Mouse (Mus musculus) gastrocnemius, postnatal 14 days (tissue): Measurements from ENCODE around the gene Rybp. TPM values are rescaled to one million over a fixed set of nuclear protein-coding genes. Genes with fewer than 3 reads are reported as not detected.
A peak's percentile ranks its signal among the peaks of the same experiment; 100 is the strongest.

Experiments
- DNase-seq: peaks from one replicate; pipeline ENCODE4 v3.0.0; 2021; ENCODE audit warnings: mixed read lengths
- intact Hi-C: fragments of 180-260 bp; cut with DNase I; formaldehyde crosslinking; loops from one replicate; pipeline ENCODE4 v1.15.1; 2025; ENCODE audit warnings: low total_unique reads
- long read RNA-seq, 2 experiments: library from polyadenylated mRNA; stranded (forward); transcript quantifications; one replicate each; pipeline ENCODE4 v2.0.0; 2021
- total RNA-seq, 2 experiments: library from RNA; stranded (reverse); gene quantifications; 2 replicates each; pipeline ENCODE4 v1.2.3; 2021

Gene Rybp
- total RNA-seq: 1 to 10 TPM; 7.0 to 8.0 TPM
- long read RNA-seq, experiment 1: 0 reads
- long read RNA-seq, experiment 2, partial matches to known transcripts: 0 of 1 reads
- long read RNA-seq, experiment 2, other reads (novel, unspliced or antisense): 1 of 1 reads

- DNase-seq: peak; percentile 95
- intact Hi-C loops: no loop called here
These were observed at the start of gene Rybp for GRCm38 (mm10) chr6:100287334-100288015. Rybp (minus strand) TSS chr6:100287485.

DNA sequence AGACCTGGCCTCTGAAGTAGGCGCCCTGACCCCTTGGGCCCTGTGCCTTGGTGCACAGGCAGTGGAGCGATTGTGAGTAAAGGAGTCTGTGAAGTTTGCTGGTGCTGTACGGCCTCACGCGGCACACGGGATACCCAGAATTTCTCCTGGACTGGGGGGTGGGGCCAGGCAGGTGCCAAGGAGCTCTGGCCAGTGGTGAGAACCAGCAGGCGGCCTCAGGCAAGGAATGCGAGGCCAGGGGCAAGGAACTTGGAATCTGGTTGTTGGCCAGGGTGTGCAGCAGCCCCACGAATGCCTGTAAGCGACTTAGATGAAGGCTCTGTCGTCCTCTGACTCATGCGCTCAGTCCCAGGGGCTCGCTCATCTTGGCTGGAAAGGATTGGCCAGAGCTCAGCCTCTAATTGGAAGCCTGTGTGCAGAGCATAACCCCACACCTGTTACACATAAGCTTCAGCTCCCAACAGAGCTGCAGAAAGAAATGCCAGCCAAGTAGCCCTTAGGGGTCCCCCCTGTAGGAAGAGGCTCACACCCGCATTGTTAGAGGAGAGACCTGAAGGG is 49.4 kb upstream of the Rybp start:
- intact Hi-C loops: no loop called here
- peak; percentile 44 for DNase-seq

DNA sequence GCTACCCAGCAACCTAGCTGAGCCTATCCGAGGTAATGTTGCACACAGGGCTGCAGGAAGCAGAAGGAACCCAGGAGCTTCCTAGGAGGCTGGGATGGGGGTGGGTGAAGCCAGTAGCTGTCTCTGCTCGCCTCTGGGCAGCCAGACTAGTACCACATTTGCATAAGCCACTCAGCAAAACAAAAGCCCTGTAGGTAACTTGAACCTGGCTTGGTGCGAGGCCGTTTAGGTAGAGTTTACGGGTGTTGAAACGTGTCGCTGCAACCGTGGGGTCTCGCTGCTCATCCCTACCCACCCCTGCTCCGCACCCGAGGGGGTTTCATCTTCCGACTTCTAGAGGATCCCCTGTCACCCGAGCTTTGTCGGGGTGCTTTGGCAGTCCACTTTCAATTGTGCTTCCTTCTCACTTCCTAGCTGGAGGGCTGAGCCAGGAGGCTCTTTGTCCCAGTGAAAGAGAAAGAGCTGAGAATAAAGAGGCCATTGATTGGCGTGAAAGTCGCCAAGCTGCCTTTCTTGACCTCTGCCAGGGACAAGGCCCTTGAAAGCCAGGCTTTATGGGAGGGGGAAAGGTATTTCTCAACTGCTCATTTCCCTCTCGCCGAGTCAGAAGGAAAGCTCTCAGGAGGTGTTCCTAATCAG is 48.3 kb upstream of the Rybp start:
- intact Hi-C loops: no loop called here
- no peak for DNase-seq

DNA sequence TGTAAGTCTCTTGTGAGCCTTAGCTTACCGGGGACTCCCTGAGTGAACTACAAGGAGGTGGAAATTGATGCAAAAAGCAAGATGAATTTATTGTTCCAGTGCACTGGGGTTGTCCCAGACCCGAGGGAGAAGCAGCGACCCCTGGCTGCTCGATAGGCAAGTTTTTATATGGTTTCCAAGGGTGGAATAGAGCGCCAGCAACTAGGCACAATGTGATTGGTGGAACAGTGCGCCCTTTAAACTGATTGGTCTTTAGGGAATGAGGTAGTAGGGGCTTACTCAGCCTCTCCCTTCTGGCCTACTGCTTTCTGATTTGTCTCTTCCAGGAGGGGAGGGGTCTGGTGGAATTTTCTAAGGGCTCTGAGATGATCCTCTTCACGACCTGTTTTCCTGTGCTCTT is 46.5 kb upstream of the Rybp start:
- DNase-seq: no peak
- intact Hi-C loops: no loop called here

- DNase-seq: no peak
- intact Hi-C loops: no loop called here
These were observed 45.2 kb upstream of the Rybp start for GRCm38 (mm10) chr6:100332479-100332878.

GRCm38 (mm10) chr6:100331582-100331981 is 44.3 kb upstream of the Rybp start:
- intact Hi-C loops: no loop called here
- DNase-seq: no peak

- DNase-seq: no peak
- intact Hi-C loops: no loop called here
These were observed 43.8 kb upstream of the Rybp start for GRCm38 (mm10) chr6:100331055-100331454.

GRCm38 (mm10) chr6:100329542-100329941 is 42.3 kb upstream of the Rybp start:
- DNase-seq: no peak
- intact Hi-C loops: no loop called here

GRCm38 (mm10) chr6:100327050-100327449 is 39.8 kb upstream of the Rybp start:
- intact Hi-C loops: no loop called here
- DNase-seq: peak; percentile 84

DNA sequence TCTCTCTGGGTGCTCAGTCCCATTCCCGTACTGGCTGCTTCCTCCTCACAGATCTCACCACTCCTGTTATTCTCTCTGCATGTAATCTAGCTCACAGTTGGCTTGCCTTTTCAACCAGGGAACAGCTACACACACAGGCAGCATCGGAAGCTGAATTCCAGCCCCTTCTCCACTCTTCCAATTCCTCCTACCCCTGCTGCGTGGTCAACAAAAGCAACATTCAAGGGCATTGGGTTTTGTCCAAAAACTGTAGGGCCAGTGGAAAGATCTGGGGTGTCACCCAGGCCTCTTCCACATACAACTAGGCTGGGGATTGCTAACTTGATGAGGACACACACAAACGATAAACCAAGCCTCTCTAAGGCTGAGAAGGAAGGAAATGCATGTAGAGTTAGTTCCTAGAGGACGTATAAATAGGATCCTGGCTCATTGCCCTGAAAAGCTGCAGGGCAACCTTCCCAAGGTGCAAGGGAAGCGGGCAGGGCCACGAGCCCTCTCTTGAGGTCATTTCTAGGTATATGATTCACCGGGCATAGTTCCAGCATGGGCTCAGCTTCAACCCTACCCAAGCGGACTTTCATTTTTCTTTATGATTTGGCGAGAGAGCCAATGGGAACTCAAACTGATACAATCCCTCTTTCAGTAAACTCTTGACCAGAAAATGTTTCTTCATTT is 36.6 kb upstream of the Rybp start:
- intact Hi-C loops: no loop called here
- DNase-seq: no peak

- no peak for DNase-seq
- intact Hi-C loops: no loop called here
These were observed 35.3 kb upstream of the Rybp start for GRCm38 (mm10) chr6:100322561-100322960.

GRCm38 (mm10) chr6:100322145-100322544 is 34.9 kb upstream of the Rybp start:
- intact Hi-C loops: no loop called here
- no peak for DNase-seq

DNA sequence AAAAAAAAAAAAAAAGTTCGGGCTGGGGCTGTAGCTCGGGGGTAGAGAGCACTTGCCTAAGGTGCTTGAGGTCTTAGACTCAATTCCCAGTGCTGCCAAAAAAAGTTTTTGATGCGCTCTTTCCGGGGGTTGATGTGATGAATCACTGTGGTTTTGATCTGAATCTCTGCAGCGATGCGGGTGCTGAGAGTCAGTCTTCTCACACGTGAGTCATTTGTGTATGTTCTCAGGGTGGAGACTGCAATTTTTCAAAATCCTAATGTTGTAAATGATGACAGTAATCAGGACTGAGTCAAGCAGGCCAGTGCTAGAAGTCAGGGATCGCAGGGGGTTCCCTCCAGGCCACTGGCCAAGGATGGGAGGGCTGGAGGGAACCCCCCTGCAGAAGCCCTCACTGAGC is 26.9 kb upstream of the Rybp start:
- intact Hi-C loops: no loop called here
- no peak for DNase-seq

GRCm38 (mm10) chr6:100311167-100311566 is 23.9 kb upstream of the Rybp start:
- intact Hi-C loops: no loop called here
- DNase-seq: no peak

GRCm38 (mm10) chr6:100304831-100305230 is 17.5 kb upstream of the Rybp start:
- DNase-seq: no peak
- intact Hi-C loops: no loop called here

GRCm38 (mm10) chr6:100301410-100302108 is 14.3 kb upstream of the Rybp start:
- peak; percentile 39 for DNase-seq
- intact Hi-C loops: no loop called here

DNA sequence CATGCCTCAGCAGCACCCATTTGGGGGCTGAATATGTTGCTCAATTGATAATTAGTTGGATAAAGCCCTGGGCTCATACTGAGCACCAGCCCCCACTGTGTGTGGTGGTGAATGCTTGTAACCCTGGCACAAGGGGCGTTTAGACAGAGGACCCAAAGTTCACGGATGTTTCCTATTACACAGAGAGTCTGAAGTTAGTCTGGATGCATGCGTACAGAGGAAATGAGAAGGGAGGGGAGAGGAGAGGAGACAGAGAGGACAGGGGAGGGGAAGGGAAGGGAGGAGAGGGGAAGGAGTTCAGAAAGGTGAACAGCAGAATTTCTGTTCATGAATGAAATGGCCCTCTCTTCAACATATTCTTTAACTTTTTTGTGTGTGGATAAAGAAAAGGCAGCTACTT is 13.5 kb upstream of the Rybp start:
- DNase-seq: no peak
- intact Hi-C loops: no loop called here

- DNase-seq: no peak
- intact Hi-C loops: no loop called here
These were observed 11.7 kb upstream of the Rybp start for GRCm38 (mm10) chr6:100298945-100299344.

- DNase-seq: no peak
- intact Hi-C loops: no loop called here
These were observed 10.3 kb upstream of the Rybp start for GRCm38 (mm10) chr6:100297536-100297935.

DNA sequence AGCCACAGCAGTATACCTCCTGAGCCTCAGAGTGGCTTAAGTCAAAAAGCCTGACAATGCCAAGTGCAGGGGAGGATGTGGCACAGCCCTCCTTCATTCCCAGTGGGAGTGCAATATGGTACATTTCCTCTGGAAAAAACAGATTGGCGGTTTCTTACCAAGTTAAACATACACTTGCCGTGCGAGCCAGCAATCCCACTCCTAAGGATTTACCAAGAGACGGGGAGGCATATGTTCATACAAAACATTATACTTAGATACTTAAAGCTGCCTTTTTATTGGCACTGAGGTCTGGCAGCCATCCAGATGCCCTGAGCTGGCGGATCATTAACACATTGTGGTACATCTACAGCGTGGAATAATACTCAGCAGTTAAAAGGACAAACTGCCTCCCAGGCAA is 5.1 kb upstream of the Rybp start:
- intact Hi-C loops: no loop called here
- DNase-seq: no peak
